Mouse (Mus musculus): ENCODE measurements around the gene Sirt2. TPM values are rescaled to one million over a fixed set of nuclear protein-coding genes. Genes with fewer than 3 reads are reported as not detected.

Gene Sirt2
- polyA plus RNA-seq, 1 experiment from 2014 or later: 22.7 TPM

- DNase-seq (peak; percentile 29), ATAC-seq (no peak)
- no peak for TF ChIP-seq EP300 (IDR thresholded peaks at IDR 0.05; ENCODE audit: low read depth)
- no peak for TF ChIP-seq CTCF (IDR thresholded peaks at IDR 0.05; ENCODE audit: low read depth)
- Histone ChIP-seq H3K36me3 (replicated peaks; ENCODE audit: insufficient read depth, low read length) (peaks cover 37% of the 10 kb centered on the region), H3K4me1 (ENCODE audit: insufficient read depth) (peaks cover 48% of the 10 kb centered on the region), H3K27me3 (ENCODE audit: insufficient read depth, low read length) (no peaks in the 10 kb centered on the region), H3K27ac (ENCODE audit: low read depth) (peak overlapping the region; percentile 23), H3K4me3 (ENCODE audit: low read depth, low read length) (no peak overlapping the region), H3K9me3 (ENCODE audit: low read length) (no peaks in the 10 kb centered on the region), H3K4me2 (ENCODE audit: low read depth, low read length) (peak overlapping the region; percentile 19; the same call in 1 of the 2 replicates), H3K9ac (replicated peaks) (no peak overlapping the region)
- WGBS (ENCODE audit: insufficient replicate concordance): 48% methylated on average over 3 of the region's 3 CpGs
These were observed 60.8 kb downstream of the Sirt2 start for GRCm38 (mm10) chr7:28827338-28827737.

- Histone ChIP-seq H3K36me3 (replicated peaks; ENCODE audit: insufficient read depth, low read length) (peaks cover 30% of the 10 kb centered on the region), H3K4me1 (ENCODE audit: insufficient read depth) (peaks cover 34% of the 10 kb centered on the region), H3K9me3 (ENCODE audit: low read length) (no peaks in the 10 kb centered on the region), H3K27ac (ENCODE audit: low read depth) (no peak overlapping the region), H3K27me3 (ENCODE audit: insufficient read depth, low read length) (no peaks in the 10 kb centered on the region), H3K9ac (replicated peaks) (no peak overlapping the region), H3K4me3 (ENCODE audit: low read depth, low read length) (no peak overlapping the region), H3K4me2 (ENCODE audit: low read depth, low read length) (no peak overlapping the region)
- TF ChIP-seq EP300 (IDR thresholded peaks at IDR 0.05; ENCODE audit: low read depth) (no peak), CTCF (IDR thresholded peaks at IDR 0.05; ENCODE audit: low read depth) (no peak)
- ATAC-seq (no peak), DNase-seq (no peak)
- WGBS (ENCODE audit: insufficient replicate concordance): 96% methylated on average over 8 of the region's 8 CpGs
These were observed 63.3 kb downstream of the Sirt2 start for GRCm38 (mm10) chr7:28829821-28830220.

GRCm38 (mm10) chr7:28830981-28831380 lies 64.4 kb downstream of the Sirt2 start:
- peaks cover 30% of the 10 kb centered on the region for H3K36me3 ChIP-seq (replicated peaks; ENCODE audit: insufficient read depth, low read length)
- peaks cover 31% of the 10 kb centered on the region for H3K4me1 ChIP-seq (ENCODE audit: insufficient read depth)
- no peaks in the 10 kb centered on the region for H3K9me3 ChIP-seq (ENCODE audit: low read length)
- H3K4me3 ChIP-seq (ENCODE audit: low read depth, low read length): no peak overlapping the region
- H3K27me3 ChIP-seq (ENCODE audit: insufficient read depth, low read length): no peaks in the 10 kb centered on the region
- H3K4me2 ChIP-seq (ENCODE audit: low read depth, low read length): no peak overlapping the region
- TF ChIP-seq CTCF (IDR thresholded peaks at IDR 0.05; ENCODE audit: low read depth) (no peak), EP300 (IDR thresholded peaks at IDR 0.05; ENCODE audit: low read depth) (no peak)
- no peak overlapping the region for H3K27ac ChIP-seq (ENCODE audit: low read depth)
- no peak for ATAC-seq
- 62% methylated on average over 5 of the region's 5 CpGs for WGBS (ENCODE audit: insufficient replicate concordance)
- no peak for DNase-seq
- H3K9ac ChIP-seq (replicated peaks): no peak overlapping the region

GRCm38 (mm10) chr7:28831411-28832125 lies 65.0 kb downstream of the Sirt2 start:
- Histone ChIP-seq H3K27me3 (ENCODE audit: insufficient read depth, low read length) (no peaks in the 10 kb centered on the region), H3K4me1 (ENCODE audit: insufficient read depth) (peaks cover 25% of the 10 kb centered on the region), H3K4me3 (ENCODE audit: low read depth, low read length) (no peak overlapping the region), H3K36me3 (replicated peaks; ENCODE audit: insufficient read depth, low read length) (peaks cover 30% of the 10 kb centered on the region), H3K4me2 (ENCODE audit: low read depth, low read length) (no peak overlapping the region), H3K27ac (ENCODE audit: low read depth) (peak overlapping the region; percentile 50; the same call in 1 of the 2 replicates), H3K9me3 (ENCODE audit: low read length) (no peaks in the 10 kb centered on the region), H3K9ac (replicated peaks) (no peak overlapping the region)
- DNase-seq (no peak), ATAC-seq (no peak)
- TF ChIP-seq EP300 (IDR thresholded peaks at IDR 0.05; ENCODE audit: low read depth): no peak
- TF ChIP-seq CTCF (IDR thresholded peaks at IDR 0.05; ENCODE audit: low read depth): no peak
- 66% methylated on average over 17 of the region's 17 CpGs for WGBS (ENCODE audit: insufficient replicate concordance)

- no peak for TF ChIP-seq CTCF (IDR thresholded peaks at IDR 0.05; ENCODE audit: low read depth)
These were observed 65.6 kb downstream of the Sirt2 start for GRCm38 (mm10) chr7:28832137-28832536.

GRCm38 (mm10) chr7:28833723-28834347 lies 67.3 kb downstream of the Sirt2 start, which contains the start of gene Lgals4:
Gene Lgals4, plus strand, starts transcription at chr7:28833854.
- Histone ChIP-seq H3K9me3 (ENCODE audit: low read length) (no peaks in the 10 kb centered on the region), H3K4me1 (ENCODE audit: insufficient read depth) (peaks cover 37% of the 10 kb centered on the region), H3K27me3 (ENCODE audit: insufficient read depth, low read length) (no peaks in the 10 kb centered on the region), H3K4me2 (ENCODE audit: low read depth, low read length) (no peak within 1 kb of the TSS), H3K36me3 (replicated peaks; ENCODE audit: insufficient read depth, low read length) (peaks cover 28% of the 10 kb centered on the region), H3K4me3 (ENCODE audit: low read depth, low read length) (no peak within 1 kb of the TSS), H3K9ac (replicated peaks) (no peak within 1 kb of the TSS), H3K27ac (ENCODE audit: low read depth) (no peak within 1 kb of the TSS)
- ATAC-seq (no peak), DNase-seq (no peak)
- 79% methylated on average over 6 of the region's 6 CpGs for WGBS (ENCODE audit: insufficient replicate concordance)
- TF ChIP-seq CTCF (IDR thresholded peaks at IDR 0.05; ENCODE audit: low read depth) (no peak), EP300 (IDR thresholded peaks at IDR 0.05; ENCODE audit: low read depth) (no peak)

More at GRCm38 (mm10) chr7:28832137-28832536, 65.6 kb downstream of the Sirt2 start:
- no peaks in the 10 kb centered on the region for H3K27me3 ChIP-seq (ENCODE audit: insufficient read depth, low read length)
- ATAC-seq (0 out of 2 replicates have a peak, but pooled peaks have one; percentile 4), DNase-seq (no peak)
- H3K4me2 ChIP-seq (ENCODE audit: low read depth, low read length): no peak overlapping the region
- peaks cover 29% of the 10 kb centered on the region for H3K4me1 ChIP-seq (ENCODE audit: insufficient read depth)
- H3K4me3 ChIP-seq (ENCODE audit: low read depth, low read length): no peak overlapping the region
- H3K9me3 ChIP-seq (ENCODE audit: low read length): no peaks in the 10 kb centered on the region
- H3K36me3 ChIP-seq (replicated peaks; ENCODE audit: insufficient read depth, low read length): peaks cover 30% of the 10 kb centered on the region
- H3K9ac ChIP-seq (replicated peaks): no peak overlapping the region
- 38% methylated on average over 6 of the region's 6 CpGs for WGBS (ENCODE audit: insufficient replicate concordance)
- H3K27ac ChIP-seq (ENCODE audit: low read depth): peak overlapping the region; percentile 50; the same call in 1 of the 2 replicates
